Mouse (Mus musculus) liver, embryonic 12.5 days (tissue): ENCODE measurements around the gene Glipr2. TPM values are rescaled to one million over a fixed set of nuclear protein-coding genes. Genes with fewer than 3 reads are reported as not detected.

Source experiments
- ATAC-seq: fragments of 200-750 bp; cut with Nextera tagmentation; 2 replicates; pipeline ENCODE4 v1.8.0; 2017; ENCODE audit warnings: moderate number of reproducible peaks, mild to moderate bottlenecking, moderate library complexity
- H3K27ac ChIP-seq: fragments of 300-500 bp; sonication (generic); 2 replicates; pipeline ENCODE4 v1.5.1; 2016; ENCODE audit warnings: mild to moderate bottlenecking
- H3K27me3 ChIP-seq: fragments of 300-500 bp; sonication (generic); replicated peaks from 2 replicates; pipeline ENCODE4 v1.6.1; 2016; ENCODE audit warnings: mild to moderate bottlenecking, moderate library complexity
- H3K36me3 ChIP-seq: fragments of 300-500 bp; sonication (generic); 2 replicates; pipeline ENCODE4 v1.6.1; 2016; ENCODE audit warnings: mild to moderate bottlenecking, moderate library complexity
- H3K4me1 ChIP-seq: fragments of 300-500 bp; sonication (generic); 2 replicates; pipeline ENCODE4 v1.6.1; 2016
- H3K4me2 ChIP-seq: fragments of 300-500 bp; sonication (generic); 2 replicates; pipeline ENCODE4 v1.6.1; 2016; ENCODE audit warnings: mild to moderate bottlenecking, moderate library complexity
- H3K4me3 ChIP-seq: fragments of 300-500 bp; sonication (generic); 2 replicates; pipeline ENCODE4 v1.5.1; 2016; ENCODE audit warnings: mild to moderate bottlenecking, moderate library complexity
- H3K9ac ChIP-seq: fragments of 300-500 bp; sonication (generic); 2 replicates; pipeline ENCODE4 v1.6.1; 2016; ENCODE audit warnings: mild to moderate bottlenecking, moderate library complexity
- H3K9me3 ChIP-seq: fragments of 300-500 bp; sonication (generic); replicated peaks from 2 replicates; pipeline ENCODE4 v1.6.1; 2016; ENCODE audit warnings: mild to moderate bottlenecking, moderate library complexity
- WGBS: fragments of 180-500 bp; shearing (Covaris S2); methylation state at CpG from one replicate; pipeline ENCODE4 v1.1.7; 2016; ENCODE audit not compliant: insufficient replicate concordance; 5-methylcytosine and 5-hydroxymethylcytosine counted together
- polyA plus RNA-seq: library from polyadenylated mRNA; unstranded; fragments of >200 nt; fragmentation: Nextera tagmentation; extraction: Ambion mirVana; gene quantifications from 2 replicates; pipeline ENCODE4 v1.2.1, GENCODE M21; 2016

Gene Glipr2
- polyA plus RNA-seq, 1 experiment from 2014 or later, result 46.6 TPM

DNA sequence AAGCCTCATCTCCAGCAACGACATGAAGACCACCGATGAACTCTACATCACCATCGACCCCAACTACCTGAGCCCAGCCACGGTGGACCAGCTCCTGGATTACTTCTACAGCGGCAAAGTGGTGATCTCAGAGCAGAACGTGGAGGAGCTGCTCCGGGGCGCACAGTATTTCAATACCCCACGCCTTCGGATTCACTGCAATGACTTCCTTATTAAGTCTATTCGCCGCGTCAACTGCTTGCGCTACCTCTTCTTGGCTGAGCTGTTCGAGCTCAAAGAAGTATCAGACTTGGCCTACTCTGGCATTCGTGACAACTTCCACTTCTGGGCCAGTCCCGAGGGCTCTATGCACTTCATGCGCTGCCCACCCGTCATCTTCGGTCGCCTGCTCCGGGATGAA is 26.6 kb downstream of the Glipr2 start:
- ATAC-seq, result no peak
- Histone ChIP-seq H3K36me3 (peaks cover 5% of the 10 kb centered on the region; the same call in 1 of the 2 replicates), H3K27me3 (peaks cover 13% of the 10 kb centered on the region; the same call in 1 of the 2 replicates), H3K9me3 (no peaks in the 10 kb centered on the region), H3K9ac (no peak overlapping the region), H3K4me1 (peaks cover 20% of the 10 kb centered on the region), H3K4me3 (no peak overlapping the region), H3K27ac (no peak overlapping the region), H3K4me2 (no peak overlapping the region)
- 88% methylated on average over 22 of the region's 22 CpGs for WGBS

DNA sequence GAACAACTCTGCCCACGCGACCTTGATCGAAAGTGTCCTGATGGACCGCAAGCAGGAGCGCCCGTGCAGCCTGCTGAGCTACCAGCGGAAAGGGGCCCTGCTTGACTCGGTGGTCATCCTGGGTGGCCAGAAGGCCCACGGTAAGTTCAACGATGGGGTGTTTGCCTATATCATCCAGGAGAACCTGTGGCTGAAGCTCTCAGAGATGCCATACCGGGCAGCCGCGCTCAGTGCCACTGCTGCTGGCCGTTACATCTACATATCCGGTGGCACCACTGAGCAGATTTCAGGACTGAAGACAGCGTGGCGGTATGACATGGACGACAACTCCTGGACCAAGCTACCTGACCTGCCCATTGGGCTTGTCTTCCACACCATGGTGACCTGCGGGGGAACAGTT is 27.1 kb downstream of the Glipr2 start:
- Histone ChIP-seq H3K4me2 (no peak overlapping the region), H3K9me3 (no peaks in the 10 kb centered on the region), H3K4me3 (no peak overlapping the region), H3K4me1 (peaks cover 16% of the 10 kb centered on the region), H3K9ac (no peak overlapping the region), H3K36me3 (peaks cover 5% of the 10 kb centered on the region; the same call in 1 of the 2 replicates), H3K27ac (no peak overlapping the region), H3K27me3 (peaks cover 13% of the 10 kb centered on the region; the same call in 1 of the 2 replicates)
- no peak for ATAC-seq
- WGBS, result 83% methylated on average over 19 of the region's 19 CpGs

DNA sequence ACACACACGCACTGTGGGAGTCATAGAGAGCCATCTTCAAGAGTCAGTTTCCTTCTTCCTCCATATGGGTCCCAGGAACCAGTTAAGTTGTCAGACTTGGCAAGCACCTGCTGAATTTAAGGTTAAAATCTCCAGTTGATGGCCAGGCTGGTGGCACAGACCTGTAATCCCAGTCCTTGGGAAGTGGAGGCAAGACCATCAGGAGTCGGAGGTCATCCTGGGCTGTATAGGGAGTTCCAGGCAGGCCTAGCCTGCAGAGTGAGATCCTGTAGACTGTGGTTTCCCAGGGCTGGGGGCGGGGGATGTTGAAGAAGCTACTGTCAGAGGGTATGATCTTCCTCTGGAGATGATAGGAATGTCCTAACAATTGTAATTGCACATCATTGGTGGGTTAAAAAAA is 31.8 kb downstream of the Glipr2 start:
- ATAC-seq, result no peak
- no peaks in the 10 kb centered on the region for H3K4me1 ChIP-seq
- WGBS, result 72% methylated on average over 3 of the region's 3 CpGs
- no peak overlapping the region for H3K4me2 ChIP-seq
- no peak overlapping the region for H3K27ac ChIP-seq
- no peak overlapping the region for H3K9ac ChIP-seq
- H3K9me3 ChIP-seq, result no peaks in the 10 kb centered on the region
- H3K36me3 ChIP-seq, result no peaks in the 10 kb centered on the region
- H3K27me3 ChIP-seq, result peaks cover 8% of the 10 kb centered on the region; the same call in 1 of the 2 replicates
- no peak overlapping the region for H3K4me3 ChIP-seq

DNA sequence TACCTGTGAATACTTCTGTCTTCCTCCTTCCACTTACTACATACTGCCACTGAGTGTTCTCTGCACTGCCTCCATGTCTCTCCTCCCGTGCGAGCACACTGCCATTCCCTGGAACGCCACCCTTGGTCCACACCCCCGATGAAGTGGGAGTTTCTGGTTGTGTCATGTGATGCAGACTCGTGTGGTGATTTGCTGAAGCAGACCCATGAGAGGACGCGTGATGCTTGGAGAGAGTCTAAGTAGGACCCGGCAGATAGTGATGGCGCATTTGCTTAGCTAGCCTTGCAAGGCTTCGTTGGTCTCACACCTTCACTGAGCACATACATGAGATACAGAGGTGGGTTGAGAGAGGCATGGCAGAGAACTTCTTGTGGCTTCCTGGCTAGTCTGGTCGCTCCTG is 35.9 kb downstream of the Glipr2 start:
- H3K27ac ChIP-seq, result no peak overlapping the region
- H3K36me3 ChIP-seq, result no peaks in the 10 kb centered on the region
- WGBS, result 86% methylated on average over 11 of the region's 11 CpGs
- no peak overlapping the region for H3K4me3 ChIP-seq
- no peak for ATAC-seq
- H3K4me2 ChIP-seq, result no peak overlapping the region
- H3K9me3 ChIP-seq, result no peaks in the 10 kb centered on the region
- H3K4me1 ChIP-seq, result no peaks in the 10 kb centered on the region
- no peak overlapping the region for H3K9ac ChIP-seq
- no peaks in the 10 kb centered on the region for H3K27me3 ChIP-seq

DNA sequence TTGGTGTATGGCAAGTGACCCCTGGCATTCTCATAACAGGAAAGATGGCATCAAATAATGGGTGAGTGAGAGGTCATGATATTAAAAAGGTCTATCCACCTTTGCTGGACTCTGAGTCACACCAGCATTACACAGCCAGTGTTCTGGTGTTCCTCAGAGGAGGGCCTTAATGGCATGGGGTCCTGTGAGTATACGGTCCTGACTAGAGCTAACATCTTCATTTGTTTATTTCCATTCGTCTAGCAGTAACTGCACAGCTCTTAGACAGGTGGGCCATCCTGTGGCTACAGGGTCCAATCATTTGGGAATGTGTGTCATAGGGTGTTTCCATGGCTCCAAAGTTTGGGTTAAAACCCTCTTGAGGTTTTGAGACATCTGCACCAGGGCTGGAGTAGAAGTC is 37.1 kb downstream of the Glipr2 start:
- no peaks in the 10 kb centered on the region for H3K9me3 ChIP-seq
- WGBS, result 71% methylated on average over 2 of the region's 2 CpGs
- no peaks in the 10 kb centered on the region for H3K36me3 ChIP-seq
- H3K4me2 ChIP-seq, result no peak overlapping the region
- no peaks in the 10 kb centered on the region for H3K27me3 ChIP-seq
- no peak overlapping the region for H3K27ac ChIP-seq
- ATAC-seq, result no peak
- H3K4me3 ChIP-seq, result no peak overlapping the region
- H3K9ac ChIP-seq, result no peak overlapping the region
- no peaks in the 10 kb centered on the region for H3K4me1 ChIP-seq

DNA sequence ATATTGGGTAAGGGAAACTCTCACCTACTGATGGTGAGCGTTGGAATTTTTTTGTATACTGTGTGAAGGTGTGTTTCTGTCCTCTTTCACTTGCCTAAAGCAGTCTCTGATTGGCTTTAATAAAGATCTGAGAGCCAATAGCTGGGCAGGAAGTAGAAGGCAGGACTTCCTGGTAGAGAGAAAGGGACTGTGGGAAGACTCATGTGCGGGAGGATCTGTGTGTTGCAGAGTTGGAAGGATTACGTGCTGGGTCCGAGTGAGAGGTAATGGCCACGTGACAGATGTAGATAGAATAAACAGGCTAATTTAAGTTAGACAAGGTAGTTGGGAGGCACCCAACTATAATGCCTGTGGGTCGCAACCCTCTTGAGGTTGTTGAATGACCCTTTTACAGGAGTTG is 46.4 kb downstream of the Glipr2 start:
- H3K9ac ChIP-seq, result peak overlapping the region; percentile 62
- 43% methylated on average over 6 of the region's 6 CpGs for WGBS
- peak; percentile 80 for ATAC-seq

DNA sequence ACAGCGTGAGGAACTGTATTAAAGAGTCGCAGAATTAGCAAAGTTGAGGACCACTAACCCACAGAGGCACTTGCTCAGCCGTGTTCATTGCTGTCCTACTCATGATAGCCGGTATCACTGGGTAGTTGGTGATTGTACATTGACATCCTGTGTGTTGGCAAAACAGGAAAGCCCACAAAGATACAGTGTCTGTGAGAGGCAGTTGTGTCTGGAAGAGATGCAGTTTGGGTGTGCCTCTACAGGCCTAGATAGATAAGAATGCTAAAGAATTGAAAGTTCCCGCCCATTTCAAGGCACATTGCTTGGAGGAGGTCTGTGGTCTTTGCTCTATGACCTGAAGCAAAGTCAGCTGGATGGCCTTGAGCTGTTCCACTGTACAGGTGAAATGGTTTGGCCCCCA is 46.9 kb downstream of the Glipr2 start, which contains the start of gene Clta:
TSS of gene Clta (plus strand) at position 327 of the 400 bp plus-strand sequence.
- peak within 1 kb of the TSS; percentile 95 for H3K27ac ChIP-seq
- H3K4me3 ChIP-seq, result peak within 1 kb of the TSS; percentile 52
- 24% methylated on average over 5 of the region's 5 CpGs for WGBS
- peaks cover 20% of the 10 kb centered on the region for H3K36me3 ChIP-seq
- peak within 1 kb of the TSS; percentile 73 for H3K9ac ChIP-seq
- peaks cover 34% of the 10 kb centered on the region for H3K4me1 ChIP-seq
- H3K9me3 ChIP-seq, result no peaks in the 10 kb centered on the region
- peak within 1 kb of the TSS; percentile 77 for H3K4me2 ChIP-seq
- H3K27me3 ChIP-seq, result no peaks in the 10 kb centered on the region
- ATAC-seq, result peak; percentile 97

More for the DNA sequence above, 46.4 kb downstream of the Glipr2 start:
- Histone ChIP-seq H3K36me3 (peaks cover 20% of the 10 kb centered on the region), H3K4me1 (peaks cover 34% of the 10 kb centered on the region), H3K9me3 (no peaks in the 10 kb centered on the region), H3K4me3 (peak overlapping the region; percentile 52), H3K27me3 (no peaks in the 10 kb centered on the region), H3K27ac (peak overlapping the region; percentile 95), H3K4me2 (peak overlapping the region; percentile 77)

DNA sequence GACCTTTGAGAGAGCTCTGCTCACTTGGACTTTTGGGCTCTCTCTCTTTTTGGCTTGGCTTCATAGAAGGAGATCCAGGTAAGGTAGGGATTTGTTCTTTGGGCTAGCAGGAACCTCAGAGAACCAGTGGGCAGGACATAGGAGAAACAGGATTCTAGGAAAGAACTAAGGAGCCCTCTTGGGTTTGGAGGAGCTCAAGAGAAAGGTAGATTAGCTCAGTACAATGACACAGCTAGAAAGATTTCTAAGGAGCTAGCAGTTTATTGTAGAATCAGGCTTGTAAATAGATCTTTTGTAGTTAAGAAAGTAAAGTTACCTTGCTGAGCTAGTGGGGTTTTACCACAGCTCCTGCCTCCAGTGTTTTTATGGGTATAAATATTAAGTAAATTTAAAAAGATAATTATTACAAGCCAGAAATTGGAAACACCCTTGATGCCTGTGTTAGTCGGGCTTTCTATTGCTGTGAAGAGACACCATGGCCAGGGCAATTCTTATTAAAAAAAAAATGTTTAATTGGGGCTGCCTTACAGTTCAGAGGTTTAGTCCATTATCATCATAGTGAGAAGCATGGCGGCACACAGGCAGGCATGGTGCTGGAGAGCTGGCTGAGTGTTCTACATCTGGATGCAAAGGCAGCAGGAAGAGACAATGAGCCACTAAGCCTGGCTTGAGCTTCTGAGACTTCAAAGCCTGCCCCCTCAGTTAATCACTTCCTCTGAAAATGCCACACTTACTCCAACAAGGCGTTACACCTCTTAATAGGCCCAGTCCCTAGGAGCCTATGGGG is 47.6 kb downstream of the Glipr2 start:
- peaks cover 34% of the 10 kb centered on the region for H3K4me1 ChIP-seq
- H3K4me3 ChIP-seq, result peak overlapping the region; percentile 52
- peak overlapping the region; percentile 77 for H3K4me2 ChIP-seq
- H3K27ac ChIP-seq, result peak overlapping the region; percentile 95
- H3K9me3 ChIP-seq, result no peaks in the 10 kb centered on the region
- 62% methylated on average over 3 of the region's 3 CpGs for WGBS
- peaks cover 20% of the 10 kb centered on the region for H3K36me3 ChIP-seq
- ATAC-seq, result peak; percentile 55
- no peaks in the 10 kb centered on the region for H3K27me3 ChIP-seq
- H3K9ac ChIP-seq, result peak overlapping the region; percentile 73

DNA sequence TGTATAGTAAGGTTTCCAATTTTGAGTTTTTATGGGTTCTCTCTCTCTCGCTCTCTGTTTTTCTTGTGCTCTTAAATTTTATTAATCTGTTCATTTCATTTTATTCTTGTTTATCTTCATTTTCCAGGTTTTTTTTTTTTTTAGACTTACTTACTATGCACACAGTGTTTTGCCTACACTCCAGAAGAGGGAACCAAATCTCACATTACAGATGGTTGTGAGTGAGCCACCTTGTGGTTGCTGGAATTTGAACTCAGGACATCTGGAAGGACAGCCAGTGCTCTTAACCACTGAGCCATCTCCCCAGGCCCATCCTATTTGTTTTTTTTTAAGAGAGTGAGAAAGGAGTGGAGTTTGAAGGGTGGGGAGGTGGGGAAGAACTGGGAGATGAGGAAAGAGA is 53.0 kb downstream of the Glipr2 start:
- H3K9ac ChIP-seq, result no peak overlapping the region
- ATAC-seq, result no peak
- no peaks in the 10 kb centered on the region for H3K27me3 ChIP-seq
- H3K4me2 ChIP-seq, result no peak overlapping the region
- 96% methylated on average over 1 of the region's 1 CpGs for WGBS
- H3K4me1 ChIP-seq, result peaks cover 40% of the 10 kb centered on the region
- no peak overlapping the region for H3K4me3 ChIP-seq
- H3K9me3 ChIP-seq, result no peaks in the 10 kb centered on the region
- H3K27ac ChIP-seq, result no peak overlapping the region
- H3K36me3 ChIP-seq, result peaks cover 43% of the 10 kb centered on the region

DNA sequence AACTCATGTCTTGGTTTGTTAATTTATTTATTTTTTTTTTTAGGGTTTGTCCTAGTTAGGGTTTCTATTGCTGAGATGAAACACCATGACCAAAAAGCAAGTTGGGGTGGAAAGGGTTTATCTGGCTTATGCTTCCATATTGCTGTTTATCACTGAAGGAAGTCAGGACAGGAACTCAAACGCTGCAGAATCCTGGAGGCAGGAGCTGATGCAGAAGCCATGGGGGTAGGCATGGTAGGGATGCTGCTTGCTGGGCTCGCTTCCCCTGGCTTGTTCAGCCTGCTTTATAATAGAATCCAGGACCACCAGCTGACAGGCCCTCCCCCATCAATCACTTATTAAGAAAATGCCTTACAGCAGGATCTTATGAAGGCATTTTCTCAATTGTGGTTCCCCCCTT is 53.7 kb downstream of the Glipr2 start:
- H3K27me3 ChIP-seq, result no peaks in the 10 kb centered on the region
- H3K9me3 ChIP-seq, result no peaks in the 10 kb centered on the region
- no peak overlapping the region for H3K9ac ChIP-seq
- H3K36me3 ChIP-seq, result peaks cover 46% of the 10 kb centered on the region
- 39% methylated on average over 2 of the region's 2 CpGs for WGBS
- no peak overlapping the region for H3K27ac ChIP-seq
- 0 out of 2 replicates have a peak overlapping the region, but pooled peaks have one; percentile 1 for H3K4me3 ChIP-seq
- peak overlapping the region; percentile 37 for H3K4me2 ChIP-seq
- H3K4me1 ChIP-seq, result peaks cover 40% of the 10 kb centered on the region
- no peak for ATAC-seq

DNA sequence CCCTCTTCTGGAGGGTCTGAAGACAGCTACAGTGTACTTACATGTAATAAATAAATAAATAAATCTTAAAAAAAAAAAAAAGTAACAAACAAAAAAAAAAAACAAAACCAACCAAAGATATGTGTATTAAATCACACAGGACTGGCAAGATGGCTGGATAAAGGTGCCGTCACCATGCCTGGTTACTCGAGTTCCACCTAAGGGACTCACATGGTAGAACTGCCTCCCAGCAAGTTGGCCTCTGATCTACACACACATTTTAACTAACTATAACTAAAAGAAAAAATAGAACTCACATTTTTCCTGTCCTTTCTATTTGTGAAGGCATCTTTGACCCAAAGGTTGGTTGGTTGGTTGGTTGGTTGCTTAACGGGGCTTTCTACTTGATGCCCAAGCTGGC is 54.6 kb downstream of the Glipr2 start:
- WGBS, result 68% methylated on average over 3 of the region's 3 CpGs
- H3K36me3 ChIP-seq, result peaks cover 52% of the 10 kb centered on the region
- no peaks in the 10 kb centered on the region for H3K27me3 ChIP-seq
- peak overlapping the region; percentile 93 for H3K9ac ChIP-seq
- H3K4me2 ChIP-seq, result peak overlapping the region; percentile 87
- H3K4me1 ChIP-seq, result peaks cover 48% of the 10 kb centered on the region
- H3K9me3 ChIP-seq, result no peaks in the 10 kb centered on the region
- H3K4me3 ChIP-seq, result peak overlapping the region; percentile 98
- ATAC-seq, result no peak
- H3K27ac ChIP-seq, result peak overlapping the region; percentile 88
